ENCODE assay signal across 10 mouse cellular contexts in genomic region chr19:25673224-25674055, GRCm38 (mm10). TPM values are rescaled to one million over a fixed set of nuclear protein-coding genes. Genes with fewer than 3 reads are reported as not detected.
A peak's percentile ranks its signal among the peaks of the same experiment; 100 is the strongest.
DNase-seq lines count a peak whose midpoint lies in the region; ATAC-seq lines count a peak whose summit lies in the region.
"Had no signal": no experiment of that assay in that cellular context is flagged by ENCODE, and none has a peak within 500 bp of the region (broad histone marks: within the 10 kb centered on the region; RNA-seq: fewer than 3 reads in every experiment).

No protein-coding gene starts in this region.

- intact Hi-C loops in heart, postnatal 10 days (cut with DNase I) = loop anchor here (5.0 kb wide), 1 partner anchor 364 kb away; no protein-coding TSS in a partner anchor
- intact Hi-C loops in left cerebral cortex, postnatal 4 days (cut with DNase I) = loop anchor here (5.0 kb wide), 1 partner anchor 519 kb away; no protein-coding TSS in a partner anchor

- no peaks in the 10 kb centered on the region for H3K9me3 ChIP-seq in embryonic facial prominence, embryonic 12.5 days
- H3K9me3 ChIP-seq in neural tube, embryonic 11.5 days (ENCODE audit: control insufficient read depth, low read length) = no peaks in the 10 kb centered on the region

- 1% methylated on average over 66 of the region's 66 CpGs for WGBS in embryonic facial prominence, embryonic 12.5 days
- WGBS in neural tube, embryonic 11.5 days = under 1% methylated on average over 58 of the region's 66 CpGs

- H3K9ac ChIP-seq in embryonic facial prominence, embryonic 12.5 days = peak overlapping the region; percentile 50
- peak overlapping the region; percentile 46 for H3K9ac ChIP-seq in neural tube, embryonic 11.5 days (ENCODE audit: low read length)

- ATAC-seq in embryonic facial prominence, embryonic 12.5 days (ENCODE audit: insufficient number of reproducible peaks, insufficient read depth, low FRiP score, low TSS enrichment) = no peak
- no peak for ATAC-seq in neural tube, embryonic 11.5 days (ENCODE audit: insufficient read depth, low FRiP score, low TSS enrichment)

- peak overlapping the region; percentile 45 for H3K4me3 ChIP-seq in embryonic facial prominence, embryonic 12.5 days
- H3K4me3 ChIP-seq in neural tube, embryonic 11.5 days (ENCODE audit: low read depth, low read length) = peak overlapping the region; percentile 40

- 0 out of 2 replicates have a peak, but pooled peaks cover 10% of the 10 kb centered on the region for H3K4me1 ChIP-seq in embryonic facial prominence, embryonic 12.5 days
- 0 out of 2 replicates have a peak, but pooled peaks cover 8% of the 10 kb centered on the region for H3K4me1 ChIP-seq in neural tube, embryonic 11.5 days (ENCODE audit: control insufficient read depth, insufficient read depth, low read length)

- H3K4me2 ChIP-seq in embryonic facial prominence, embryonic 12.5 days (replicated peaks) = peak overlapping the region; percentile 54
- H3K4me2 ChIP-seq in neural tube, embryonic 11.5 days (ENCODE audit: low read depth) = peak overlapping the region; percentile 56

- peaks cover 84% of the 10 kb centered on the region for H3K27me3 ChIP-seq in embryonic facial prominence, embryonic 12.5 days
- H3K27me3 ChIP-seq in neural tube, embryonic 11.5 days (ENCODE audit: control insufficient read depth, insufficient read depth, low read length) = peaks cover 96% of the 10 kb centered on the region

- no peaks in the 10 kb centered on the region for H3K36me3 ChIP-seq in embryonic facial prominence, embryonic 12.5 days
- H3K36me3 ChIP-seq in neural tube, embryonic 11.5 days (ENCODE audit: control insufficient read depth, insufficient read depth, low read length) = no peaks in the 10 kb centered on the region

- no peak overlapping the region for H3K27ac ChIP-seq in embryonic facial prominence, embryonic 12.5 days
- no peak overlapping the region for H3K27ac ChIP-seq in neural tube, embryonic 11.5 days (ENCODE audit: low read depth, low read length)

- peak; percentile 48 for DNase-seq in embryo, embryonic 10.5 days (ENCODE audit: low spot score)
- DNase-seq in embryo, embryonic 10 days (ENCODE audit: low spot score) = no peak
- DNase-seq in 3134 (ENCODE audit: extremely low read depth, insufficient read length, low spot score) = peak; percentile 4
- DNase-seq in heart, postnatal 10 days = peak; percentile 26 to 33
- peak; percentile 10 for DNase-seq in left cerebral cortex, postnatal 4 days
- DNase-seq in neural tube, embryonic 11.5 days (ENCODE audit: low spot score) = peak; percentile 48
- no peak for DNase-seq in layer of hippocampus, adult 8-10 months (ENCODE audit: low spot score in 2 of 2)

RNA-seq across cellular contexts. Expression of gene Dmrt2, which starts 1.2 kb away (rescaled TPM):
- polyA plus RNA-seq in embryonic facial prominence, embryonic 12.5 days (2016; fragmentation: Nextera tagmentation; extraction: Ambion mirVana) = 9.4 and 14.2 TPM in 2 replicates
- under 1 TPM; 0.36 to 0.42 TPM for total RNA-seq in heart, postnatal 10 days (2021)
- total RNA-seq in left cerebral cortex, postnatal 4 days (2021) = 1 to 10 TPM; 1.7 to 3.3 TPM
- 15.4 and 19.7 TPM in 2 replicates for polyA plus RNA-seq in neural tube, embryonic 11.5 days (2014; fragmentation: Nextera tagmentation; extraction: Ambion mirVana)
- total RNA-seq in layer of hippocampus, adult 8-10 months (2022) = 1 to 10 TPM; 1.1 to 1.6 (median 1.3) TPM
- total RNA-seq: heart, postnatal 36 days; MEL had no signal

Comparison
In these comparisons a context has a peak if more than half of its experiments do, and no peak if none do; other contexts are left out.
1. DNase-seq: peak in embryo, embryonic 10.5 days (single experiment), 3134 (single experiment), heart, postnatal 10 days (2 of 2), left cerebral cortex, postnatal 4 days (single experiment) and neural tube, embryonic 11.5 days (single experiment); none in embryo, embryonic 10 days (single experiment) and layer of hippocampus, adult 8-10 months (0 of 2).